Mouse (Mus musculus) heart, adult 2 months (tissue): ENCODE results near the gene Arcn1.

Experiments
- CTCF ChIP-seq: fragments of 200-600 bp; IDR thresholded peaks from 2 replicates; pipeline ENCODE4 v1.8.1; 2022; ENCODE audit warnings: antibody characterized with exemption, mild to moderate bottlenecking, moderate library complexity
- POLR2A ChIP-seq: fragments of 200-500 bp; IDR thresholded peaks from 2 replicates; pipeline ENCODE4 v1.6.1; 2011; ENCODE audit warnings: mild to moderate bottlenecking, low read depth, low read length, control low read depth; ENCODE audit not compliant: insufficient read depth

DNA sequence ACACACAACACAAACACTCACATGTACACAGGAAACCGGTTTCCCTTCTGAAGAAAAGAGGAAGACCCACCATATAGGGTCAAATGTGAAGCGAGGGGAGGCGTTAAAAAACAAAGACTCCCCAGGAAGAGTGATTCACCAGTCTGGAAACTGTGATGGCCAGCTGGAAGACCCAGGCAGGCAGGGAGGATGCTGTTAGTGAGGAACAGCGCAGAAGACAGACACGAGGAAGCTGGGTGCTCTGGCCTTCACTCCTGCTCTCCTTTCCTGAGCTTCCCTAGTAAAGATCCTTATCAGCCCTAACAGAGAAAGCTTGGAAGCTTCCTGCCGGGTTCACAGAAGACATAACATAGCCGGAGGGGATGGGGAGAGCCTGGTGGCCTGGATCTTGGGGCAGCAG is 44.6 kb downstream of the Arcn1 start:
- TF ChIP-seq POLR2A (no peak), CTCF (no peak)
